Mouse (Mus musculus) hindbrain, embryonic 16.5 days (tissue): ENCODE results near the gene Haus6. TPM values are rescaled to one million over a fixed set of nuclear protein-coding genes. Genes with fewer than 3 reads are reported as not detected.

Experiments used
- ATAC-seq: fragments of 200-750 bp; cut with Nextera tagmentation; 2 replicates; pipeline ENCODE4 v1.8.0; 2017; ENCODE audit warnings: moderate TSS enrichment, moderate library complexity
- H3K27ac ChIP-seq: fragments of 300-500 bp; sonication (generic); 2 replicates; pipeline ENCODE4 v1.5.1; 2014; ENCODE audit warnings: low read depth, mild to moderate bottlenecking, control low read depth, low read length, moderate library complexity
- H3K27me3 ChIP-seq: fragments of 300-500 bp; sonication (generic); replicated peaks from 2 replicates; pipeline ENCODE4 v1.6.1; 2014; ENCODE audit warnings: low read length; ENCODE audit not compliant: control insufficient read depth, insufficient read depth
- H3K36me3 ChIP-seq: fragments of 300-500 bp; sonication (generic); 2 replicates; pipeline ENCODE4 v1.6.1; 2014; ENCODE audit warnings: mild to moderate bottlenecking, low read length, moderate library complexity, mixed read lengths; ENCODE audit not compliant: control insufficient read depth, insufficient read depth
- H3K4me1 ChIP-seq: fragments of 300-500 bp; sonication (generic); 2 replicates; pipeline ENCODE4 v1.6.1; 2014; ENCODE audit warnings: low read depth, low read length; ENCODE audit not compliant: control insufficient read depth, insufficient read depth
- H3K4me2 ChIP-seq: fragments of 300-500 bp; sonication (generic); 2 replicates; pipeline ENCODE4 v1.6.1; 2014; ENCODE audit warnings: mild to moderate bottlenecking, low read length, control low read depth, moderate library complexity
- H3K4me3 ChIP-seq: fragments of 300-500 bp; sonication (generic); 2 replicates; pipeline ENCODE4 v1.5.1; 2014; ENCODE audit warnings: mild to moderate bottlenecking, low read length, control low read depth, moderate library complexity
- H3K9ac ChIP-seq: fragments of 300-500 bp; sonication (generic); 2 replicates; pipeline ENCODE4 v1.6.1; 2014; ENCODE audit warnings: low read depth, mild to moderate bottlenecking, control low read depth, low read length, moderate library complexity
- H3K9me3 ChIP-seq: fragments of 300-500 bp; sonication (generic); 2 replicates; pipeline ENCODE4 v1.6.1; 2014; ENCODE audit warnings: mild to moderate bottlenecking, low read length, moderate library complexity; ENCODE audit not compliant: control insufficient read depth
- WGBS: fragments of 180-500 bp; shearing (Covaris S2); extraction: QIAGEN DNeasy Blood & Tissue Kit; methylation state at CpG from one replicate; pipeline ENCODE4 v1.1.7; 2014; 5-methylcytosine and 5-hydroxymethylcytosine counted together
- polyA plus RNA-seq: library from polyadenylated mRNA; unstranded; fragments of >200 nt; fragmentation: Nextera tagmentation; extraction: Ambion mirVana; gene quantifications from 2 replicates; pipeline ENCODE4 v1.2.1, GENCODE M21; 2015

Gene Haus6
- polyA plus RNA-seq, 1 experiment from 2014 or later: 5.0 TPM

DNA sequence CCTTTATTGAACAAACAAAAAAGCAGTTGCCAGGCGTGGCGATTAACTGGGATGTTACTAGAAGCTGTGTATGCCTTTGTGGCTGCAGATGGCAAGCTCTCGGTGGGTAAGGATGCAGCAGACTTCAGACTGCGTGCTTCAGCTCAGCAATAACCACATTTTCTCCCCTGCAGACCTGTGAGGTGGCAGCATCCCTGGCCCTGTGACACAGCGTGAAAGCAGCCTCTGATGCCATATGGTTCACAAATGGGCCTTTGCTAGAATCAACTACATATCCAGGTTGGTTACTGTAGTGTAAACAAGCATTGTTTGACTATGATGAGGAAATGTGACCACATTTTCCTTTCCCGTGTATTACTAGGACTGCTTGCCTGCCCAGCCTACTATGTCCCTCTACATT is 82.7 kb downstream of the Haus6 start:
- Histone ChIP-seq H3K9me3 (no peaks in the 10 kb centered on the region), H3K27me3 (no peaks in the 10 kb centered on the region), H3K4me3 (no peak overlapping the region), H3K9ac (no peak overlapping the region), H3K27ac (no peak overlapping the region), H3K4me1 (no peaks in the 10 kb centered on the region), H3K36me3 (no peaks in the 10 kb centered on the region), H3K4me2 (no peak overlapping the region)
- ATAC-seq: no peak
- WGBS: 66% methylated on average over 6 of the region's 6 CpGs

Other genes with a start within 250 kb of the Haus6 start
- not detected in 2 replicates for gene Saxo1, start 53.7 kb downstream of the Haus6 start, polyA plus RNA-seq
- 154 and 160 TPM in 2 replicates for gene Rraga, start 36.4 kb downstream of the Haus6 start, polyA plus RNA-seq
- gene Plin2, start 58.0 kb upstream of the Haus6 start, polyA plus RNA-seq: 49.5 and 53.8 TPM in 2 replicates
- 3.0 and 3.2 TPM in 2 replicates for gene Dennd4c, start 136.5 kb upstream of the Haus6 start, polyA plus RNA-seq
- 300 and 377 TPM in 2 replicates for gene Rps6, start 245.4 kb upstream of the Haus6 start, polyA plus RNA-seq